Mouse (Mus musculus) lung, adult 2 months (tissue): ENCODE results near the gene 2810006K23Rik. TPM values are rescaled to one million over a fixed set of nuclear protein-coding genes. Genes with fewer than 3 reads are reported as not detected.
A peak's percentile ranks its signal among the peaks of the same experiment; 100 is the strongest.
"Not testable (repeated sequence)": the region's sequence is repeated elsewhere in the genome, so short reads cannot be mapped to it uniquely, and the experiment has no call there.

Experiments used
- DNase-seq: peaks from one replicate; pipeline ENCODE4 v3.0.0; 2022
- H3K4me1 ChIP-seq: fragments of 200-500 bp; 2 replicates; pipeline ENCODE4 v1.6.1; 2011; ENCODE audit warnings: low read length; ENCODE audit not compliant: control insufficient read depth, insufficient read depth
- H3K4me3 ChIP-seq: fragments of 200-500 bp; replicated peaks from 2 replicates; pipeline ENCODE3; 2011; ENCODE audit warnings: low read depth, mild to moderate bottlenecking, control low read depth, low read length; ENCODE audit errors: extremely low read depth
- CTCF ChIP-seq: fragments of 200-500 bp; IDR thresholded peaks from 2 replicates; pipeline ENCODE4 v1.5.1; 2011; ENCODE audit warnings: mild to moderate bottlenecking, low read length, control low read depth; ENCODE audit not compliant: insufficient read depth
- POLR2A ChIP-seq: fragments of 200-500 bp; IDR thresholded peaks from 2 replicates; pipeline ENCODE4 v1.6.1; 2011; ENCODE audit warnings: low read depth, mild to moderate bottlenecking, control low read depth, low read length, borderline replicate concordance; ENCODE audit errors: extremely low read depth
- WGBS: fragments of 180-500 bp; shearing (Covaris S2); methylation state at CpG from one replicate; pipeline ENCODE4 v1.1.7; 2018; 5-methylcytosine and 5-hydroxymethylcytosine counted together
- polyA plus RNA-seq: library from polyadenylated mRNA; depleted of rRNA; stranded (reverse); fragments of >200 nt; gene quantifications from 2 replicates; pipeline ENCODE4 v1.2.3, GENCODE M21; 2012

Gene 2810006K23Rik
- polyA plus RNA-seq, 1 experiment = 3.7 TPM

DNA sequence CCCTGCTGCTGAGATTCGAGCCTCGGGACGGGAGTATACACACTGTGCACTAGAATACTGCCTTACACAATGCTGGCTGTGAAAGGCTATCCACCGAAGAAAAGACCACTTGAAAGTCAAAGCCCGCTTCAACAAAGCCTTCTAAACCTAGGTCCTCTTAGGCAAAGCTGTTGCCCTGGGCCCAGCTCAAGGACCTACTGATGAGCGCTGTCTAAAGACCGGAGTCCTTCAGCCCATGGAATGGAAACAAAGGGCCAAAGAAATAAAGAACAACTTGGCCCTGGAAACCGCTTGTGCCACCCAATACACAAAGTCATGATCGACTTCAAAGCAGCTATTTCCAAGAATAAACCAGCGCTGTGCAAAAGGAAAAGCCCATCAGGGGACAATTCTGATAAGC, 18.7 kb upstream of the 2810006K23Rik start:
- H3K4me1 ChIP-seq = no peaks in the 10 kb centered on the region
- no peak for DNase-seq
- no peak overlapping the region for H3K4me3 ChIP-seq
- WGBS = 84% methylated on average over 10 of the region's 10 CpGs
- TF ChIP-seq CTCF (no peak), POLR2A (no peak)

DNA sequence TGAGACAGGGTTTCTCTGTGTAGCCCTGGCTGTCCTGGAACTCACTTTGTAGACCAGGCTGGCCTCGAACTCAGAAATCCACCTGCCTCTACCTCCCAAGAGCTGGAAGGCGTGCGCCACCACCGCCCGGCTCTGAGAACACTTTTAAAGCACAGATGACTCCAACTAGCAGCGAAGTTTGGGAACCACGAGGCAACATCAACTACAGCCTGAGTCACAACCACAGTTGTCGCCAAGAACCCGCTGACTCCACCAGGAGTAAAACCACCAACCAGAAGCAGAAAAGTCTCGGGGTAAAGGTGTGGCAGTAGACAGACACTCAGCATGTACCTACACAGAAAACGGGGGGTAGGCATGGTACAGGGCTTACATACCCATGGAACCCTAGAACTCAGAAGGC, 17.8 kb upstream of the 2810006K23Rik start:
- TF ChIP-seq POLR2A (no peak), CTCF (no peak)
- no peak for DNase-seq
- WGBS = 92% methylated on average over 11 of the region's 11 CpGs
- Histone ChIP-seq H3K4me3 (no peak overlapping the region), H3K4me1 (no peaks in the 10 kb centered on the region)

DNA sequence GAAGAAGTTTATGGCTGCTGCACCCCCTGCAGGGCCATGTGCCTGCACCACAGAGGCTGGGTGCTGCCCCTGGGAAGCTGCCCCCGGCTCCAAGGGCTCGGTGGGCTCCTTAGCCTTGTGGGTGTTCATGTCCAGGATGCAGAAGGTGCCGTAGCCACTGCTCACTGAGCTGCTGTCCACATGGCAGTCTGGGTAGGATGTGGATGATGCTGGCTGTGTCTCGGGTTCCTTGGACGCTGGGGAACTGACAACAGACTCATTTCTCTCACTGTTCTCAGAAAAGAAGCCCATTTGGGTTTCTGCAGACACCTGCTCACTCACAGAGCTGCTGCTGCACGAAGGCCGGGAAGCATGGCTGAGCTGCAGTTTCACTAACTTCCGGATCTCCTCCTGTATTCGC, 12.4 kb upstream of the 2810006K23Rik start:
- no peak for DNase-seq
- 94% methylated on average over 9 of the region's 9 CpGs for WGBS
- Histone ChIP-seq H3K4me3 (no peak overlapping the region), H3K4me1 (no peaks in the 10 kb centered on the region)
- TF ChIP-seq CTCF (no peak), POLR2A (no peak)

DNA sequence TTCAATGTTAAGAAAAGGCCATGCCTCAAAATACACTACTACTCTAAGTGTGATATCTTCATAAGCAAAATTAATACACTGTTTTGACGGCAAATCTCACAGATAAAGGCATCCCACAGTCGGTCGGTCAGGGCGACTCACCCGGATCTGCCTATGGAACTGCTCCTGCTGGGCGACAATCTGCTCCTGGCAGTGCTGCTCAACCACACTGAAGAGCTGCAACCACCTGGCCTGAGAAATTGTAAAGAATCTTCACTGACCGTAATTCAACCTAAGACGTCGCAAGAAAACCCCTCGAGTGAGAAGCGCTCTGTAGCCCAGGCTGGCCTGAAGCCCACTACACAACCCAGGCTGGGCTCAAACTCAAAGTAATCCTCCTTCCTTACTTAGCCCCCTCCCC, 11.9 kb upstream of the 2810006K23Rik start:
- no peak for DNase-seq
- Histone ChIP-seq H3K4me1 (no peaks in the 10 kb centered on the region), H3K4me3 (no peak overlapping the region)
- 94% methylated on average over 11 of the region's 11 CpGs for WGBS
- TF ChIP-seq CTCF (no peak), POLR2A (no peak)

DNA sequence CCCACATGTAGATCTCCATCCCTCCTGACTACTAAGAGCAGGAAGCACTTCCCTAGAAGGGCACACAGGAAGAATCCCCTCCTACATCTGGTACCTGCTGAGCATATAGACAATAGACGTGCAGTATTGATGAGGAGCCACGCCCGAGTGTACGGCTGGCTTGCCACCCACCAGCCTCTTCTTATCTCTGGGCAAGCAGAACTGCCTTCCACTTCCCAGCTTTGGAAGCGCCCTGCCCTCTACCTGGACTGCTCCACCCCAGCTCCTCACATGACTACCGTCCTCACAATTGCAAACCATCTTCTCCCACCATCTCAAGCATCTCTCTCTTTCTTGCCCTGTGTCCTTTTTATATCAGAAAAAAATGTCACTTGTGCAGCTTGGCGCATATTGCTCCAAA, 10.2 kb upstream of the 2810006K23Rik start:
- no peaks in the 10 kb centered on the region for H3K4me1 ChIP-seq
- TF ChIP-seq POLR2A (no peak), CTCF (no peak)
- H3K4me3 ChIP-seq = no peak overlapping the region
- WGBS = 86% methylated on average over 7 of the region's 7 CpGs
- DNase-seq = no peak

DNA sequence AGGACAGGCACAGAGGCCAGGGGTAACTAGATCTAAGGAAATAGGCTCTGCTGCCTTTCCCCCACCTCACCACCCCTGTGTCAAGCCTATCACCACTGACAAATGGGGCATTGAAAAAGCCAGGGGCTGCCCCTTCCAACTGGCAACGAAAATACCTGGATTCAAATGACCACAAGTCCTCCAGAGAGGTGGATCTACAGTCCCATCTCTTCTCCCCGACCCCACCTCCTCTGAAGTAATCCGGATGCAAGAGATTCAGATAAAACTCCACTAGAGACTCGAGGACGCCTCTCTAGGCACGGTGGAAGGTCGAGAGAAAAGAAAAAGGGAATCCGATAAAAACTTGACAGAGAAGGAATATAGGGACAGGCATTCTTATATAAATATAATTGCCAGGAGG, 1.1 kb upstream of the 2810006K23Rik start:
- TF ChIP-seq POLR2A = no peak
- no peak for TF ChIP-seq CTCF
- no peak overlapping the region for H3K4me3 ChIP-seq
- H3K4me1 ChIP-seq = 0 out of 2 replicates have a peak, but pooled peaks cover 2% of the 10 kb centered on the region
- no peak for DNase-seq
- under 1% methylated on average over 8 of the region's 8 CpGs for WGBS

DNA sequence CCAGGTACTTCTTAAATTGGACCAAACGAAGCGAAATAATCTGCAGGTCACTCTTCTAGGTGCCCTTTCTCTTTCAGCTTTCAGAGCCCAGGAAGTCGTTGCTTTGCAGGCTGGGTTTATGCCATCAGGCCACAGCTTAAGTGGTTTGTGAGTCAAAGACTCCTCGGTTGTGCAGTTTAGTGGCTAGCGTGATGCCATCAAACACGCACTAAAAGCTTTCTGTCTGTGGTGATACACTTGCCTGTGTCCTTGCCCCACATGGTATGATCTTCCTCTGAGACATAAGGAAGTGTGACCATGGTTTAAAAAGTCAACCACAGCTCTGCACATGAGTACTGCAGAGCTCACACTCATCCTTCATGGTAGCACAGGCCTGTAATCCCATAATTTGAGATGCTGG, 2.2 kb downstream of the 2810006K23Rik start:
- DNase-seq = no peak
- 81% methylated on average over 6 of the region's 6 CpGs for WGBS
- TF ChIP-seq POLR2A (no peak), CTCF (no peak)

DNA sequence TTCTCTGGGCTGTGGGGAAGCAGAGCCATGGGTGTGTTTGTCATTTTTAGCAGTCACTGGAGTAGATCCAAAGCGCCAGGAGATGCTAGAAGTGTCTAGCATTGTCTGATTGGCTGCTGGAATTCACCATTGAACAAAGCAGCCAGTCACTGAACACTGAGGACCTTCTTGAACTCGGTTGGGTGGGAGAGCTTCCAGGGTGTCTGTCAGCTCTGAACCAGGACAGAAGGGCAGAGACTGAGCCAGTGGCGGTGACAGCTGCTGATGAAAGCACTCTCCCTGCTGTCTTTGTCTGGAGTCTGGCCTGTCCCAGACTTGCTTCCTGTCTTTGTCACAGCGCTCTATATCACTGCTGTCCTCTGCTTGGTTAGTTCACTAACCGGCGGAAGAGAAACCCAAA, 6.5 kb downstream of the 2810006K23Rik start:
- Histone ChIP-seq H3K4me3 (no peak overlapping the region), H3K4me1 (peaks cover 5% of the 10 kb centered on the region)
- DNase-seq = no peak
- no peak for TF ChIP-seq CTCF
- TF ChIP-seq POLR2A = peak; percentile 29; the same call in 1 of the 2 replicates
- 39% methylated on average over 6 of the region's 6 CpGs for WGBS

More for the DNA sequence above, 2.2 kb downstream of the 2810006K23Rik start:
- Histone ChIP-seq H3K4me1 (peaks cover 4% of the 10 kb centered on the region; the same call in 1 of the 2 replicates), H3K4me3 (no peak overlapping the region)

DNA sequence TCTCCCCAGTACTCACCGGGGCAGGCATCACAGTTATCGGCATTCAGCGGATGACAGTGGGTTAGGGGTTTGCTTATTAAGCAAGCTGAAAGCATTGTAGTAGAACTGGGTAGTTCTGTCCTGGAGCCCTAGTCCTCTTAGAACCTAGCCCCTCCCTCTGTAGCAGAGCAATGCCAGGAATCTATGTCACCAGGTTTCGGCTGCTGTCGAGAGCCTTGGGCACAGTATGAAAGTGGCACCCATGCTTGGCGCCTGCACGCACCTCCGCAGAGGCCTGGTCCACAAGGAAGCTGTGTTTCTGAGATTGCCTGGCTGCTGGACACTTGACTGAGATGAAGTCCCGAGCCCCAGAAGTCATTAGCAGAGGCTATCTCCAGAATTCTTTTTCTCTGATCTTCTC, 9.2 kb downstream of the 2810006K23Rik start:
- no peak for DNase-seq
- 76% methylated on average over 9 of the region's 9 CpGs for WGBS
- peaks cover 5% of the 10 kb centered on the region for H3K4me1 ChIP-seq
- no peak overlapping the region for H3K4me3 ChIP-seq
- no peak for TF ChIP-seq POLR2A
- no peak for TF ChIP-seq CTCF

DNA sequence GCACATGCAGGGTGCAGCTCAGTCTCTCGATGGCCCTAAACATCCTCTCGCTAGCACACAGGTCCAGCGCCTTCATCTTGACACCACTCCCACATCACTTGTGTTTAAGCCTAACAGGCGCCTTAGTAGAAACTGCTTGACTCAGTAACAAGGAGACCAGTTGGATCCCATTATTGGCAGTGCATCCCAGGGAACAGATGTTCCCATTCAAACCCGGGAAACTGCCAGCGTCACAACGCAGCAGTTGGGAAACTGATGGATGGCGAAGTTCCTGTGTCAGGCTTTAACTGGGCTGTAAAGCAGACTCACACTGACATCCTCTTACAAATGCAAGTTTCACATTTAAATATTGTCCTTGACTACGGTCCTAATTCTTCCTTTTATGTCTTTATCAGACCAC, 10.0 kb downstream of the 2810006K23Rik start:
- Histone ChIP-seq H3K4me1 (peaks cover 5% of the 10 kb centered on the region), H3K4me3 (no peak overlapping the region)
- no peak for DNase-seq
- TF ChIP-seq CTCF (no peak), POLR2A (no peak)
- 39% methylated on average over 9 of the region's 9 CpGs for WGBS

DNA sequence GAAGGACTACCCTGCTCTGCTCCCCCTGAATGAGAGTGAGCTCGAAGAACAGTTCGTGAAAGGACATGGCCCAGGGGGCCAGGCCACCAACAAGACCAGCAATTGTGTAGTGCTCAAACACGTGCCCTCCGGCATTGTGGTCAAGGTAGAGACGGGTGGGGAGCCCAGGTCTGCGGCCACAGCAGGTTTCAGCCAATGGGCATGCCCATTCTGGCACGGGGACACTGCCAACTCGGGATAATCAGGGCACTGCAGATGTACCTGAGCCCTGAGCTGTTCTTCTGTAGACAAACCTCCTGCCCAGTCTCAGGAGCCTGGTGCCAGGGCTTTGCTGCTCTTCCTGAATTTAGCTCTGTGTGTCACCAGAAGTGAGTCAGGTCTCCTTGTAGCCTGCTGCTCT, 10.9 kb downstream of the 2810006K23Rik start:
- DNase-seq = no peak
- Histone ChIP-seq H3K4me1 (peaks cover 5% of the 10 kb centered on the region), H3K4me3 (no peak overlapping the region)
- WGBS = 92% methylated on average over 8 of the region's 8 CpGs
- TF ChIP-seq POLR2A = no peak
- no peak for TF ChIP-seq CTCF

DNA sequence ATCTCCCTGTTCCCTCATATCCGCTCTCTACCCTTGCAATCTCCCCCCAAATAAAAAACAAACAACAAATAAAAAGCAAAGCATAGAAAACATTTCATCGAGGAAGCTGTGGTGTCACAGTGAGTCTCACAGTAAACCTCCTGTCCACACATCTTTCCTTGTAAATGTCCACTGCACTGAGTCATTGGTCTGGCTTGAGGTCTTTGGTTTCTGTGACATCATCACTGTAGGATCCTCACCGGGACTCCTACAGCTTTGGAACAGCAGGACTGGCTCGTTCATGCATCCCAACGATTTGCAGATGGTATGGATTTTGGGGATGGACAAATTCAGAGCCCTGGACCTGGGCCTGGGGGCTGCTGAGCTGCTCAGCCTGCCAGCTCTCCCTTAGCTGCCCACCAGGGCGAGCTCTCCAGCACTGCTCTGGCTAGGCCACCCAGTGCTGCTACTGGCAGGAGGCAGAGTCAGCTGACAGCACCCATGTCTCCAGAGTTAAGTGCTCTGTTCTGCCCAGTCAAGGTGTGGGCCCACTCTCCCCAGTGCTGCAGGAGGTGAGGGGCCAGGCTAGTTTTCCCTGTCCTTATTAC, 14.0 kb downstream of the 2810006K23Rik start:
- not testable (repeated sequence) for DNase-seq

More for the DNA sequence above, 14.0 kb downstream of the 2810006K23Rik start:
- not testable (repeated sequence) for H3K4me3 ChIP-seq, H3K4me1 ChIP-seq
- 72% methylated on average over 6 of the region's 6 CpGs for WGBS
